Mouse (Mus musculus) MEL (cell line): ENCODE data around the gene Slc25a44. TPM values are rescaled to one million over a fixed set of nuclear protein-coding genes. Genes with fewer than 3 reads are reported as not detected.

Experiments
- DNase-seq: peaks from one replicate; pipeline ENCODE4 v3.0.0; 2011; ENCODE audit warnings: low read depth, low spot score
- H3K27ac ChIP-seq: 2 replicates; pipeline ENCODE4 v1.5.1; 2012; ENCODE audit warnings: low read depth, mild to moderate bottlenecking, control low read depth, low read length, moderate library complexity; ENCODE audit not compliant: control insufficient read depth
- H3K27me3 ChIP-seq, 2 experiments: fragments of 150-350 bp in 1 of 2; sonication (generic) in 1 of 2; 2 replicates each; pipeline ENCODE4 v1.6.1; 2012; ENCODE audit warnings: low read length in 2 of 2, mild to moderate bottlenecking in 2 of 2, improper control_type of control experiment in 1 of 2, moderate library complexity in 1 of 2; ENCODE audit not compliant: insufficient read depth in 2 of 2, control insufficient read depth in 1 of 2
- H3K36me3 ChIP-seq, 2 experiments: 2 replicates each; pipeline ENCODE4 v1.6.1; 2012 to 2014; ENCODE audit warnings: low read length in 2 of 2, improper control_type of control experiment in 1 of 2, inconsistent platforms in 1 of 2, mild to moderate bottlenecking in 1 of 2; ENCODE audit not compliant: insufficient read depth in 2 of 2, control insufficient read depth in 1 of 2
- H3K4me1 ChIP-seq, 2 experiments: fragments of 150-350 bp in 1 of 2; sonication (generic) in 1 of 2; 2 replicates each; pipeline ENCODE4 v1.6.1; 2012; ENCODE audit warnings: low read length in 2 of 2, improper control_type of control experiment in 1 of 2, mild to moderate bottlenecking in 1 of 2; ENCODE audit not compliant: insufficient read depth in 2 of 2, control insufficient read depth in 1 of 2
- H3K4me3 ChIP-seq, 2 experiments: fragments of 150-350 bp in 1 of 2; sonication (generic) in 1 of 2; 2 replicates each; pipeline ENCODE4 v1.5.1; 2012; ENCODE audit warnings: low read depth in 2 of 2, low read length in 2 of 2, mild to moderate bottlenecking in 2 of 2, moderate library complexity in 2 of 2, control low read depth in 1 of 2, improper control_type of control experiment in 1 of 2; ENCODE audit not compliant: control insufficient read depth in 1 of 2, insufficient read depth in 1 of 2
- H3K79me2 ChIP-seq: 2 replicates; pipeline ENCODE4 v1.6.1; 2012; ENCODE audit warnings: mild to moderate bottlenecking, low read length, moderate library complexity; ENCODE audit not compliant: control insufficient read depth, poor library complexity, insufficient read depth
- H3K9ac ChIP-seq: 2 replicates; pipeline ENCODE4 v1.6.1; 2012; ENCODE audit warnings: low read depth, mild to moderate bottlenecking, control low read depth, low read length, moderate library complexity; ENCODE audit not compliant: control insufficient read depth, poor library complexity, severe bottlenecking
- H3K9me3 ChIP-seq: fragments of 150-350 bp; sonication (generic); replicated peaks from 2 replicates; pipeline ENCODE4 v1.6.1; 2012; ENCODE audit warnings: mild to moderate bottlenecking, low read length, improper control_type of control experiment, moderate library complexity; ENCODE audit not compliant: insufficient read depth
- CTCF ChIP-seq, 3 experiments: IDR thresholded peaks in 2 of 3; conservative IDR thresholded peaks in 1 of 3; 2 replicates each; pipeline ENCODE4 v1.5.1; 2011 to 2012; ENCODE audit warnings: low read length in 3 of 3, low read depth in 2 of 3, mild to moderate bottlenecking in 2 of 3, improper control_type of control experiment in 1 of 3, inconsistent platforms in 1 of 3, mixed read lengths in 1 of 3, moderate library complexity in 1 of 3; ENCODE audit not compliant: control insufficient read depth in 1 of 3, insufficient read depth in 1 of 3, poor library complexity in 1 of 3, severe bottlenecking in 1 of 3
- E2F4 ChIP-seq: IDR thresholded peaks from 2 replicates; pipeline ENCODE4 v1.6.1; 2011; ENCODE audit warnings: low read depth, low read length, improper control_type of control experiment, borderline replicate concordance
- ETS1 ChIP-seq: IDR thresholded peaks from 2 replicates; pipeline ENCODE4 v1.6.1; 2012; ENCODE audit warnings: low read depth, mild to moderate bottlenecking, inconsistent platforms, low read length, improper control_type of control experiment, moderate library complexity
- GATA1 ChIP-seq: IDR thresholded peaks from 2 replicates; pipeline ENCODE4 v1.6.1; 2011; ENCODE audit warnings: low read depth, low read length, improper control_type of control experiment
- HCFC1 ChIP-seq: IDR thresholded peaks from 2 replicates; pipeline ENCODE4 v1.6.1; 2012; ENCODE audit warnings: low read depth, mild to moderate bottlenecking, inconsistent platforms, low read length, improper control_type of control experiment, moderate library complexity
- KAT2A ChIP-seq: conservative IDR thresholded peaks from 2 replicates; pipeline ENCODE4 v1.6.1; 2012; ENCODE audit warnings: low read depth, low read length, improper control_type of control experiment, inconsistent platforms
- MAX ChIP-seq: IDR thresholded peaks from 2 replicates; pipeline ENCODE4 v1.6.1; 2011; ENCODE audit warnings: low read length, improper control_type of control experiment
- MEF2A ChIP-seq: IDR thresholded peaks from 2 replicates; pipeline ENCODE4 v1.6.1; 2014; ENCODE audit warnings: low read depth, mild to moderate bottlenecking, inconsistent platforms, low read length, improper control_type of control experiment; ENCODE audit not compliant: poor library complexity, insufficient replicate concordance, severe bottlenecking; ENCODE audit errors: extremely low read depth
- MYC ChIP-seq: IDR thresholded peaks from 2 replicates; pipeline ENCODE4 v1.6.1; 2011; ENCODE audit warnings: low read depth, mild to moderate bottlenecking, low read length, improper control_type of control experiment, moderate library complexity
- NRF1 ChIP-seq: IDR thresholded peaks from 2 replicates; pipeline ENCODE4 v1.6.1; 2014; ENCODE audit warnings: low read depth, mild to moderate bottlenecking, inconsistent platforms, low read length, improper control_type of control experiment, moderate library complexity; ENCODE audit not compliant: poor library complexity, insufficient read depth, severe bottlenecking
- POLR2AphosphoS2 ChIP-seq: IDR thresholded peaks from 2 replicates; pipeline ENCODE4 v1.6.1; 2011; ENCODE audit warnings: low read length, improper control_type of control experiment
- POLR2AphosphoS5 ChIP-seq: IDR thresholded peaks from 2 replicates; pipeline ENCODE4 v1.6.1; 2012; ENCODE audit warnings: low read depth, borderline replicate concordance, mild to moderate bottlenecking, inconsistent platforms, low read length, moderate library complexity, mixed read lengths
- RAD21 ChIP-seq: IDR thresholded peaks from 2 replicates; pipeline ENCODE4 v1.6.1; 2011; ENCODE audit warnings: mild to moderate bottlenecking, low read depth, low read length, improper control_type of control experiment
- SMC3 ChIP-seq: IDR thresholded peaks from 2 replicates; pipeline ENCODE4 v1.6.1; 2011; ENCODE audit warnings: low read depth, low read length, improper control_type of control experiment
- TAL1 ChIP-seq: IDR thresholded peaks from 2 replicates; pipeline ENCODE4 v1.6.1; 2012; ENCODE audit warnings: mild to moderate bottlenecking, inconsistent platforms, low read length, moderate library complexity, mixed read lengths
- TBP ChIP-seq: IDR thresholded peaks from 2 replicates; pipeline ENCODE4 v1.8.0; 2011; ENCODE audit warnings: low read depth, low read length, improper control_type of control experiment
- TCF12 ChIP-seq: IDR thresholded peaks from 2 replicates; pipeline ENCODE4 v1.6.1; 2014; ENCODE audit warnings: low read depth, mild to moderate bottlenecking, inconsistent platforms, low read length, improper control_type of control experiment, moderate library complexity
- USF1 ChIP-seq: IDR thresholded peaks from 2 replicates; pipeline ENCODE4 v1.6.1; 2014; ENCODE audit warnings: low read depth, mild to moderate bottlenecking, inconsistent platforms, low read length, improper control_type of control experiment, moderate library complexity
- ZC3H11A ChIP-seq: IDR thresholded peaks from 2 replicates; pipeline ENCODE4 v1.6.1; 2012; ENCODE audit warnings: low read depth, mild to moderate bottlenecking, inconsistent platforms, low read length, improper control_type of control experiment
- ZKSCAN1 ChIP-seq: IDR thresholded peaks from 2 replicates; pipeline ENCODE4 v1.6.1; 2012; ENCODE audit warnings: low read depth, mild to moderate bottlenecking, inconsistent platforms, low read length, improper control_type of control experiment, moderate library complexity
- ZMIZ1 ChIP-seq: IDR thresholded peaks from 2 replicates; pipeline ENCODE4 v1.6.1; 2012; ENCODE audit warnings: low read depth, mild to moderate bottlenecking, inconsistent platforms, low read length, improper control_type of control experiment, moderate library complexity
- ZNF384 ChIP-seq: IDR thresholded peaks from 2 replicates; pipeline ENCODE4 v1.6.1; 2012; ENCODE audit warnings: low read depth, mild to moderate bottlenecking, inconsistent platforms, low read length, improper control_type of control experiment
- polyA plus RNA-seq, 2 experiments: library from polyadenylated mRNA; stranded (reverse) in 1 of 2; unstranded in 1 of 2; fragments of >175 nt in 1 of 2; fragments of >200 nt in 1 of 2; gene quantifications; 2 replicates each; pipeline versions ENCODE4 v1.2.1 to v1.2.4; 2012; ENCODE audit warnings: low replicate concordance in 2 of 2, low read depth in 1 of 2; ENCODE audit not compliant: insufficient read length in 2 of 2, insufficient read depth in 1 of 2, missing spikeins in 1 of 2
- total RNA-seq: library from RNA; depleted of rRNA; stranded (reverse); fragments of 300-350 nt; gene quantifications from 2 replicates; pipeline ENCODE4 v1.2.3, GENCODE M21; 2012

Slc25a44 gene
- total and polyA plus RNA-seq, 3 experiments, result 30.5 to 34.6 TPM; not detected in 1

- Histone ChIP-seq H3K4me3 (no peak overlapping the region), H3K79me2 (no peaks in the 10 kb centered on the region), H3K36me3 (0 out of 4 replicates have a peak, but pooled peaks cover 0 to 3% of the 10 kb centered on the region in 2 experiments), H3K27ac (no peak overlapping the region), H3K4me1 (peaks cover 0 to 12% of the 10 kb centered on the region in 2 experiments; a peak in 2 of 4 replicates), H3K9me3 (no peaks in the 10 kb centered on the region), H3K27me3 (no peaks in the 10 kb centered on the region), H3K9ac (peak overlapping the region; percentile 59)
- DNase-seq, result peak; percentile 94
- TF ChIP-seq CTCF (IDR thresholded peaks at IDR 0.05 in 2 of 3, conservative IDR thresholded peaks at IDR 0.05 in 1 of 3; ENCODE audit: control insufficient read depth in 1 of 3, insufficient read depth in 1 of 3, low read depth in 2 of 3, low read length in 3 of 3, poor library complexity in 1 of 3, severe bottlenecking in 1 of 3) (peak; percentile 96 to 99 (median 98)), POLR2AphosphoS2 (no peak), KAT2A (no peak), POLR2AphosphoS5 (no peak), TBP (0 out of 2 replicates have a peak, but pooled peaks have one; percentile 28), NRF1 (no peak), ZC3H11A (peak; percentile 98), MAX (no peak), GATA1 (peak; percentile 5; the same call in 1 of the 2 replicates), ZMIZ1 (no peak), SMC3 (peak; percentile 99), MYC (0 out of 2 replicates have a peak, but pooled peaks have one; percentile 14), RAD21 (peak; percentile 98)
These were observed 42.3 kb upstream of the Slc25a44 start for GRCm38 (mm10) chr3:88467116-88467824.

DNA sequence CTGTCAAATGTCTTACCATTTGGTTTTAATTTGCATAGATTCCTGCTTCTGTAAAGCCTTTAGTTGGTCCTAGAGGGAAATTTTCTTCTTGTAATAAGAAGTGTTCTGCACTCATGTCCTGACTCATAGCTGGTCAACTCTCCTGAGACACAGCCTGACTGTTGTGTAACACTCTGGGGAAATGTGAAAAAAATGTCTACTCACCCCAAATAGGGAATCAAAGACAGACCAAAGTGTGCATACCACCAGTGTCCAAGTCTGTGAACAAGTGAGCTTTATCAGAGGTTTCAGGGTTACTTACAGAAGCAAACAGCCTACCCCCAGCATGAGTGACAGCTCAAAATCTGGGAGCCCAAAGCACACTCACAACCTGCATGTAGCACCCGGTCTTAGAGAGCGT lies 40.2 kb upstream of the Slc25a44 start:
- DNase-seq, result no peak
- H3K9ac ChIP-seq, result no peak overlapping the region
- H3K36me3 ChIP-seq, result 0 out of 4 replicates have a peak, but pooled peaks cover 0 to 3% of the 10 kb centered on the region in 2 experiments
- H3K79me2 ChIP-seq, result no peaks in the 10 kb centered on the region
- H3K9me3 ChIP-seq, result no peaks in the 10 kb centered on the region
- H3K4me3 ChIP-seq, result no peak overlapping the region
- H3K27me3 ChIP-seq, result no peaks in the 10 kb centered on the region
- H3K4me1 ChIP-seq, result peaks cover 0 to 14% of the 10 kb centered on the region in 2 experiments; a peak in 2 of 4 replicates
- H3K27ac ChIP-seq, result no peak overlapping the region
- TF ChIP-seq ZNF384 (no peak), MYC (no peak), POLR2AphosphoS5 (no peak), ETS1 (no peak), E2F4 (no peak), HCFC1 (no peak), TBP (no peak), TAL1 (no peak), TCF12 (no peak), CTCF (IDR thresholded peaks at IDR 0.05 in 2 of 3, conservative IDR thresholded peaks at IDR 0.05 in 1 of 3; ENCODE audit: control insufficient read depth in 1 of 3, insufficient read depth in 1 of 3, low read depth in 2 of 3, low read length in 3 of 3, poor library complexity in 1 of 3, severe bottlenecking in 1 of 3) (no peak), MEF2A (no peak), KAT2A (no peak), ZKSCAN1 (no peak), USF1 (no peak)
